Mouse (Mus musculus) lung, adult 2 months (tissue): ENCODE results near the gene Peli1.

ENCODE experiments used
- CTCF ChIP-seq: fragments of 200-500 bp; IDR thresholded peaks from 2 replicates; pipeline ENCODE4 v1.5.1; 2011; ENCODE audit warnings: mild to moderate bottlenecking, low read length, control low read depth; ENCODE audit not compliant: insufficient read depth
- POLR2A ChIP-seq: fragments of 200-500 bp; IDR thresholded peaks from 2 replicates; pipeline ENCODE4 v1.6.1; 2011; ENCODE audit warnings: low read depth, mild to moderate bottlenecking, control low read depth, low read length, borderline replicate concordance; ENCODE audit errors: extremely low read depth

- no peak for TF ChIP-seq CTCF
- no peak for TF ChIP-seq POLR2A
Observed at GRCm38 (mm10) chr11:21051716-21052115, 39.4 kb upstream of the Peli1 start.
